Mouse (Mus musculus): Measurements from ENCODE around the gene Dmrt3.

DNA sequence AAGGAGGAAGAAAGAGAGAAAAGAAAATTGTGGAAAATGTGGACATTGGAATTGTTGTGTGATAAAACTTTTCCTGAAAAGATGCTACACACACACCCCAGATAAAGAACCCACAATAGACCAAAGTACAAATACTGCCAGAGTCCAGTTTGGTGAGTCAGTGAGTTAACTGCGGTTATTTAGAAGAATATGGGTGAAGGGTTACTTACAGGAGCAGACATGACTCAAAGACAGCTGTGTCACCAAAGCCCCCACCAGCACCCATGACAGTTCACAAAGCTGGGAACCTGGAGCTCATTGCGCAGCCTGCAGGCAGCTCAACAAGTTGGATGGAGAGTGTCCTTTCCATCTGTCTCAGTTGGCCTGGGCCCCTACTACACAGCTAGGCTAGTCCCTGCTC is 31.7 kb upstream of the Dmrt3 start:
- TF ChIP-seq CTCF (IDR thresholded peaks at IDR 0.05; ENCODE audit: low read depth, low read length) = no peak
- TF ChIP-seq POLR2A (IDR thresholded peaks at IDR 0.05; ENCODE audit: insufficient read depth, low read length) = no peak
- TF ChIP-seq EP300 (IDR thresholded peaks at IDR 0.05; ENCODE audit: insufficient read depth, low read depth, low read length) = no peak
